Mouse (Mus musculus): ENCODE data around the gene Calhm1.
"Not testable (repeated sequence)": the region's sequence is repeated elsewhere in the genome, so short reads cannot be mapped to it uniquely, and the experiment has no call there.

GRCm38 (mm10) chr19:47139611-47140010 lies 4.4 kb downstream of the Calhm1 start:
- not testable (repeated sequence) for TF ChIP-seq POLR2A (IDR thresholded peaks at IDR 0.05; ENCODE audit: borderline replicate concordance, insufficient read depth, low read length); CTCF (IDR thresholded peaks at IDR 0.05; ENCODE audit: borderline replicate concordance, insufficient read depth, low read depth, low read length)

All from cerebellum, adult 2 months (tissue).